Mouse (Mus musculus): ENCODE measurements at regions not wholly inside any gene's neighbourhood (a gene's known extent, or its start where the extent isn't known, plus 50 kb on each side); places are given as distances from the start of the nearest gene placed in this dataset.
A peak's percentile ranks its signal among the peaks of the same experiment; 100 is the strongest.

DNA sequence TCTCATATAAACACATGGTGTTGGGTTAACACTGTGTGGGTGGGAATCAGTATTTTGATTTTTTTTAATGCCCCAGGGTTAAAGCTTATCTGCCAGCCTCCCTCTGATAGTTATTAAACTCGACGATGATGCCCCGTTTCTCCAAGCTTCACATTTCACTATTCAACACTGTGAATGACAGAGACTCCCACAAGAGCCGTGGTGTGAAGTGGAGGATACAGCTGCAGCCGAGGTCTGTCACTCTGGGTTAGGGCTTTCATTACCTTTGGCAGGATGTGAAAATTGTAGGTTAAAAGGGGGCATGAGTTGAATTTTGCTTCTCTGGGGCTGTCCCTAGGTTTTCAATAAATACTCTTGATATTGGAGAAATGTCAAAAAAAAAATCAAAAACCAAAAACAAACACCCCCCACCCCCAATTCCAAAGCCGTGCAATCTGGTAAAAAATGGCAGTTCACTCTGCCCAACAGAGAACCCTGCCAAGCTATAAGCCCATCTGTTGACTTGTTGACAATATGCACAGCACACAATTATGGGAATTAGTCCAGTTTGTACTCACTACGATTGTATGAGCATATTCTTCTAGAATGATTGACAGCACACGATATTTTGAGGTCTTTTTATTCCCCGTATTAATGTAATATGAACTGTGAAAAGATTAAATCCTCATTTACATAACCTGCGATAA is 269.7 kb downstream of the Stim2 start:
- no peaks in the 10 kb centered on the region for H3K9me3 ChIP-seq (ENCODE audit: control insufficient read depth, low read length)
- no peak overlapping the region for H3K9ac ChIP-seq (ENCODE audit: low read length)
- H3K4me2 ChIP-seq (ENCODE audit: low read depth, severe bottlenecking), result no peak overlapping the region
- no peaks in the 10 kb centered on the region for H3K27me3 ChIP-seq (ENCODE audit: control insufficient read depth, insufficient read depth, low read length)
- DNase-seq (ENCODE audit: low spot score) (no peak), ATAC-seq (ENCODE audit: insufficient number of reproducible peaks, low FRiP score, low TSS enrichment, low read depth) (no peak)
- H3K4me1 ChIP-seq (ENCODE audit: control insufficient read depth, insufficient read depth, low read length), result no peaks in the 10 kb centered on the region
- H3K27ac ChIP-seq (replicated peaks; ENCODE audit: low read depth, low read length), result no peak overlapping the region
- no peak overlapping the region for H3K4me3 ChIP-seq (ENCODE audit: low read depth, low read length)
- WGBS, result 82% methylated on average over 10 of the region's 10 CpGs
- no peaks in the 10 kb centered on the region for H3K36me3 ChIP-seq (ENCODE audit: control insufficient read depth, insufficient read depth, low read length)

DNA sequence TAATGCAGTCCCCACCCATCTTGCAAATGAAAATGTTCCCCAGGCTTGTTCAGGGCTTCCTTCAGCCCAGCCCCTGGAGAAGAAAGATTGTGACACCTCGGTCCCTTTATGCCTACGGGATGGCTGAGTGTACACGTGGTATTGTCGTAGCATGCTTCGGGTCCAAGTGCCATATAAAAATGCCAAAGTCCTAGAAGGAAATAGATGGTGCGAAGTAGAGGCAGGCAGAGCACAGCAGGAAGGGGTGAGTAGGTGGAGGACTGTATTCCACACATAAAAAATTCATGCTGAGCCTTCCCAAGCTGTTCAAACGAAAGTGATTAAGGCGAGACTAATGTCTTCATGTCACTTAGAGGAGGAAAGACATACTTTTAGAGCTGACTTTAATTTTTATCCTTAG is 281.1 kb downstream of the Stim2 start:
- no peaks in the 10 kb centered on the region for H3K36me3 ChIP-seq (ENCODE audit: control insufficient read depth, insufficient read depth, low read length)
- H3K4me3 ChIP-seq (ENCODE audit: low read depth, low read length), result no peak overlapping the region
- DNase-seq (ENCODE audit: low spot score) (no peak), ATAC-seq (ENCODE audit: insufficient number of reproducible peaks, low FRiP score, low TSS enrichment, low read depth) (no peak)
- H3K4me2 ChIP-seq (ENCODE audit: low read depth, severe bottlenecking), result no peak overlapping the region
- 48% methylated on average over 8 of the region's 8 CpGs for WGBS
- H3K4me1 ChIP-seq (ENCODE audit: control insufficient read depth, insufficient read depth, low read length), result no peaks in the 10 kb centered on the region
- no peak overlapping the region for H3K27ac ChIP-seq (replicated peaks; ENCODE audit: low read depth, low read length)
- no peaks in the 10 kb centered on the region for H3K9me3 ChIP-seq (ENCODE audit: control insufficient read depth, low read length)
- no peaks in the 10 kb centered on the region for H3K27me3 ChIP-seq (ENCODE audit: control insufficient read depth, insufficient read depth, low read length)
- H3K9ac ChIP-seq (ENCODE audit: low read length), result no peak overlapping the region

- ATAC-seq (ENCODE audit: insufficient number of reproducible peaks, low FRiP score, low TSS enrichment, low read depth), result no peak; the same call in 1 of the 2 replicates
- no peak overlapping the region for H3K4me2 ChIP-seq (ENCODE audit: low read depth, severe bottlenecking)
- DNase-seq (ENCODE audit: low spot score), result no peak
- no peaks in the 10 kb centered on the region for H3K27me3 ChIP-seq (ENCODE audit: control insufficient read depth, insufficient read depth, low read length)
- no peak overlapping the region for H3K4me3 ChIP-seq (ENCODE audit: low read depth, low read length)
- H3K9ac ChIP-seq (ENCODE audit: low read length), result no peak overlapping the region
- H3K9me3 ChIP-seq (ENCODE audit: control insufficient read depth, low read length), result no peaks in the 10 kb centered on the region
- no peaks in the 10 kb centered on the region for H3K4me1 ChIP-seq (ENCODE audit: control insufficient read depth, insufficient read depth, low read length)
- no peaks in the 10 kb centered on the region for H3K36me3 ChIP-seq (ENCODE audit: control insufficient read depth, insufficient read depth, low read length)
- WGBS, result 44% methylated on average over 4 of the region's 4 CpGs
- no peak overlapping the region for H3K27ac ChIP-seq (replicated peaks; ENCODE audit: low read depth, low read length)
Observed at GRCm38 (mm10) chr5:54280670-54281069, 282.4 kb downstream of the Stim2 start.

DNA sequence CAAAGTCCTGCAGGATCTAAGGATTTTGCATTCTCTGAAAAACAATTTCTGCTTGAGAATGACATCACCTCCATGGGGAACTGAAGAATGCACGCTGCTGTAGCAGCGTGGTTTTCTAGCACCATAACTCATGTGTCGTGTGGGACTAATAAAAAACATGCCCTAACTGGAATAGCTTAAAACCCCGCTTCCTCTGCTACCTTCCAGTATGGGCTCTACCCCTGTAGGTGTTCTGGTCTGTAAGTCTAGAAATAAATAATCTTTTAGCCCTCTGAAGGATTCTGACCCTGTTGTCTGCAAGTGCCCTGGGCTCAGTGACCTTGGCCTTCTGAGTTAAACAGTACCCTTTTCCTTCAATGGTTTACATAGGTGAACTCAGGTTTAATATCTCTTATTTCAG is 282.8 kb downstream of the Stim2 start:
- 7% methylated on average over 4 of the region's 4 CpGs for WGBS
- Histone ChIP-seq H3K9ac (ENCODE audit: low read length) (no peak overlapping the region), H3K4me1 (ENCODE audit: control insufficient read depth, insufficient read depth, low read length) (no peaks in the 10 kb centered on the region)

GRCm38 (mm10) chr5:54290372-54291080 is 292.2 kb downstream of the Stim2 start:
- Histone ChIP-seq H3K4me1 (ENCODE audit: control insufficient read depth, insufficient read depth, low read length) (0 out of 2 replicates have a peak, but pooled peaks cover 3% of the 10 kb centered on the region), H3K4me3 (ENCODE audit: low read depth, low read length) (no peak overlapping the region), H3K9me3 (ENCODE audit: control insufficient read depth, low read length) (no peaks in the 10 kb centered on the region), H3K27ac (replicated peaks; ENCODE audit: low read depth, low read length) (no peak overlapping the region), H3K36me3 (ENCODE audit: control insufficient read depth, insufficient read depth, low read length) (no peaks in the 10 kb centered on the region), H3K27me3 (ENCODE audit: control insufficient read depth, insufficient read depth, low read length) (no peaks in the 10 kb centered on the region), H3K4me2 (ENCODE audit: low read depth, severe bottlenecking) (no peak overlapping the region), H3K9ac (ENCODE audit: low read length) (no peak overlapping the region)
- ATAC-seq (ENCODE audit: insufficient number of reproducible peaks, low FRiP score, low TSS enrichment, low read depth) (no peak), DNase-seq (ENCODE audit: low spot score) (peak; percentile 27)
- WGBS, result 19% methylated on average over 12 of the region's 12 CpGs

More for the DNA sequence above, 282.8 kb downstream of the Stim2 start:
- Histone ChIP-seq H3K27ac (replicated peaks; ENCODE audit: low read depth, low read length) (no peak overlapping the region), H3K4me3 (ENCODE audit: low read depth, low read length) (no peak overlapping the region), H3K9me3 (ENCODE audit: control insufficient read depth, low read length) (no peaks in the 10 kb centered on the region), H3K36me3 (ENCODE audit: control insufficient read depth, insufficient read depth, low read length) (no peaks in the 10 kb centered on the region), H3K27me3 (ENCODE audit: control insufficient read depth, insufficient read depth, low read length) (no peaks in the 10 kb centered on the region), H3K4me2 (ENCODE audit: low read depth, severe bottlenecking) (no peak overlapping the region)
- DNase-seq (ENCODE audit: low spot score) (no peak), ATAC-seq (ENCODE audit: insufficient number of reproducible peaks, low FRiP score, low TSS enrichment, low read depth) (peak; percentile 76; the same call in 1 of the 2 replicates)

- Histone ChIP-seq H3K9me3 (ENCODE audit: control insufficient read depth, low read length) (no peaks in the 10 kb centered on the region), H3K27ac (replicated peaks; ENCODE audit: low read depth, low read length) (no peak overlapping the region), H3K9ac (ENCODE audit: low read length) (no peak overlapping the region), H3K36me3 (ENCODE audit: control insufficient read depth, insufficient read depth, low read length) (no peaks in the 10 kb centered on the region), H3K27me3 (ENCODE audit: control insufficient read depth, insufficient read depth, low read length) (no peaks in the 10 kb centered on the region), H3K4me2 (ENCODE audit: low read depth, severe bottlenecking) (no peak overlapping the region), H3K4me1 (ENCODE audit: control insufficient read depth, insufficient read depth, low read length) (0 out of 2 replicates have a peak, but pooled peaks cover 3% of the 10 kb centered on the region), H3K4me3 (ENCODE audit: low read depth, low read length) (no peak overlapping the region)
- no peak for DNase-seq (ENCODE audit: low spot score)
- peak; percentile 39; the same call in 1 of the 2 replicates for ATAC-seq (ENCODE audit: insufficient number of reproducible peaks, low FRiP score, low TSS enrichment, low read depth)
- WGBS, result 57% methylated on average over 5 of the region's 5 CpGs
Observed at GRCm38 (mm10) chr5:54291940-54292339, 293.6 kb downstream of the Stim2 start.

GRCm38 (mm10) chr5:54313660-54314279 is 315.5 kb downstream of the Stim2 start:
- ATAC-seq (ENCODE audit: insufficient number of reproducible peaks, low FRiP score, low TSS enrichment, low read depth) (no peak), DNase-seq (ENCODE audit: low spot score) (no peak)
- Histone ChIP-seq H3K9me3 (ENCODE audit: control insufficient read depth, low read length) (no peaks in the 10 kb centered on the region), H3K4me3 (ENCODE audit: low read depth, low read length) (no peak overlapping the region), H3K9ac (ENCODE audit: low read length) (no peak overlapping the region), H3K36me3 (ENCODE audit: control insufficient read depth, insufficient read depth, low read length) (no peaks in the 10 kb centered on the region), H3K4me1 (ENCODE audit: control insufficient read depth, insufficient read depth, low read length) (no peaks in the 10 kb centered on the region), H3K27me3 (ENCODE audit: control insufficient read depth, insufficient read depth, low read length) (no peaks in the 10 kb centered on the region), H3K27ac (replicated peaks; ENCODE audit: low read depth, low read length) (no peak overlapping the region), H3K4me2 (ENCODE audit: low read depth, severe bottlenecking) (no peak overlapping the region)
- WGBS, result 60% methylated on average over 8 of the region's 8 CpGs

- DNase-seq (ENCODE audit: low spot score) (no peak), ATAC-seq (ENCODE audit: insufficient number of reproducible peaks, low FRiP score, low TSS enrichment, low read depth) (no peak)
- Histone ChIP-seq H3K27me3 (ENCODE audit: control insufficient read depth, insufficient read depth, low read length) (no peaks in the 10 kb centered on the region), H3K4me1 (ENCODE audit: control insufficient read depth, insufficient read depth, low read length) (no peaks in the 10 kb centered on the region), H3K9ac (ENCODE audit: low read length) (no peak overlapping the region), H3K9me3 (ENCODE audit: control insufficient read depth, low read length) (no peaks in the 10 kb centered on the region), H3K36me3 (ENCODE audit: control insufficient read depth, insufficient read depth, low read length) (no peaks in the 10 kb centered on the region), H3K4me2 (ENCODE audit: low read depth, severe bottlenecking) (no peak overlapping the region), H3K4me3 (ENCODE audit: low read depth, low read length) (no peak overlapping the region), H3K27ac (replicated peaks; ENCODE audit: low read depth, low read length) (no peak overlapping the region)
- WGBS, result 96% methylated on average over 2 of the region's 2 CpGs
Observed at GRCm38 (mm10) chr5:54330415-54330814, 332.1 kb downstream of the Stim2 start.

Data from limb, embryonic 11.5 days (tissue).